Mouse (Mus musculus): ENCODE results near the gene Prkcg.
"Not testable (repeated sequence)": the region's sequence is repeated elsewhere in the genome, so short reads cannot be mapped to it uniquely, and the experiment has no call there.

Gene Prkcg

DNA sequence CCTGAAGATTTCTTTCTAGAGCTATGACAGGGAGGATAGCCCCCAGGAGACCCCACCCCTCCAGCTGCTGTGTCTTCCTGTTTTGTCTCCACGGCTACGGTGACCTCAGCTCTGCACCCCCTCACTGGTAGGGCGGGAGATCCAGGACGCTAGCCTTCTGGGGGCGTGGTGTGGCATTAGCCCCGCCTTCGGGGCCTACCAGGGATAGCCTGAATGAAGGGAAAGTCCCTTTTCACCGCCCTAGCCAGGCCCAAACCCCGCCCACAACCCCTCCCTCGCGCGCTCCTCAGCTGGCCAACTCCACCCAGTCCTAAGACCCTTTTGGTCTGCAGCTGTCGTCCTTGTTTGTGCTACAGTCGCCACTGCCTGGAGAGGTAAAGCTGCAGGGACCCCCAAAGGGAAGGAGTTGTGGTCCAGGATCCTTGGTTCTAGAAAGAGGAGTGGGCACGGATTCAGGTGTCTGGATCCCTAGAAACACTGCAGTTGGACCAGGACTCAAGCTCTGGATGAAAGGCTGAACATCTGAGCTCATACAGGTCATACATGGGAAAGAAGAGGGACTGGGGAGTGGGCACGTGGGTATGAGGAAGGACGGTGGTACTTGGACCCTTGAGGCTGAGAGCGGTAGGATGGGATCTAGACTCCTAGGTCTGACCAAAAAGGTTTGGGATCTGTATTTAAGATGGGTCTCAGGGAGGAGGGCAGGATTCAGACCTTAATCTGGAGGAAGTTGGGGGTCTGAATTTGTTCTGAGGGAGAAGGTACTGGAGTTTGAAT is 1.5 kb downstream of the Prkcg start:
- DNase-seq (ENCODE audit: low spot score in 2 of 2) = peak; percentile 90 to 91

DNA sequence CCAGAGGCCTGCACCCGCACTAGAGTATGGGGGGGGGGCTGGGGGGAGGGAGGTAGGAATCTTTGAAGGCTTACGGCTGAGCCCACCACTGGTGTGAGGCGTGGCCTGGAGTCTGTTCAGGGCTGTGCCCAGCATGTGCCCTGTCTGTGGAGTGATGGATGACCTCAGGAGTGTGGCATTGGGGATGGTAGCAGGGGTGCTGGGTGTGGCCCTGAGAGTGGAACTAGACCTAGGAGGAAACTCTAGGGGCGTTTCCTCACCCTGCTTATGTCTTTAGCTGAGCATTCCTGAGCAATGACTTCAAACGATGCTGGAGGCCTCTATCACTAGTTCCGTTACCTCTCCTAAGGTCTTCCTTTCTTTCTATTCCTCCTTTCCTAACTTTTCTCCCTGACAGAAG is 2.2 kb downstream of the Prkcg start:
- no peak for DNase-seq (ENCODE audit: low spot score in 2 of 2)

DNA sequence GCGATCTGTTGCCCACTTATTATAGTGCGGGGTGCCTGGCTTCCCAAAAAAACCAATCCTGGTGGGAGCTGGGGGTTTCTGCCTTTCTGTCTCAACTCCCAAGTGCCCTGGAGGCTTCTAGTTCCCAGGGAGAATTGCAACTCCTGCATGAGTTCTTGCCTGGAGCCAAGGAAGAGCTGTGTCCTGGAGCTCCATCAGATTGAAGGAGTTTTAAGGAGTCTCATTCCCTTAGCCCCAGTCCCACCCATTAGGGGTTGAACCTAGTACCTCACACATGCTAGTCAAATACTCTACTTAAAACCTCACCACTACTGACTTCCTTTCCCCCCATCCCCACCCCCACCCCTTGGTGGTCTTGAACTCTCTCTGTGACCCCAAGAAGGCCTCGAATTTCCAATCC is 2.8 kb downstream of the Prkcg start:
- no peak for DNase-seq (ENCODE audit: low spot score in 2 of 2)

DNA sequence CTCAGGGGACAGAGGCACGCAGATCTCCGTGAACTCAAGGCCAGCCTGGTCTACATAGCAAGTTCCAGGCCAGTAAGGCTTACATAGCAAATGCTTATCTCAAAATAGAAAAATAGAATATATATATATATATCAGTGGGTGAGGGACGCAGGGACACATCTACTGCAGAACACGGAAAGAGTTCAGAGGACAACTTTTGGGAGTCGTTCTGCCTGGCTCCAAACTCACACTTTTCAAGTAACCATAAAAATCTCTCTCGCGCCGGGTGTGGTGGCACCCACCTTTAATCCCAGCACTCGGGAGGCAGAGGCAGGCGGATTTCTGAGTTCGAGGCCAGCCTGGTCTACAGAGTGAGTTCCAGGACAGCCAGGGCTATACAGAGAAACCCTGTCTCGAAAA is 3.3 kb downstream of the Prkcg start:
- not testable (repeated sequence) for DNase-seq (ENCODE audit: low spot score in 2 of 2)

DNA sequence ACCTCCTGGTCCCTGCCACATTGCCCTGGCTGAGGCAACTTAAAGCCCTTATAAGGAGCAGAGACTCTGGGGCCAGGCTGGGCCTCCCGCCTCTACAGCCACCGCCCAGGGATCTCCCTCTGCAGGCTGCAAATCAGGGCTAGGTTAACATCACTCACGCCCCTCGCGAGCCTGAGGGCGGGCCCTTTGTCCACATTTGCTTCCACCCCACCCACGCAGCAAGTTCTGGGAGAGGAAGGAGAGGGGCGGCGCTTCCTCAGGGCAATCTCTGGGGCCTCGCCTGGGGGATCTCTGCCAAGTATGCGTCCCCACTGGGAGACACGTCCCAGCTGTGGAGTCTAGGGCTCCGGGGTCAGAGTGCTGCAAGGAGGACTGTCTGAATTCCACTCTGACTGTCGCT is 3.8 kb downstream of the Prkcg start:
- DNase-seq (ENCODE audit: low spot score in 2 of 2) = peak; percentile 64 to 74

DNA sequence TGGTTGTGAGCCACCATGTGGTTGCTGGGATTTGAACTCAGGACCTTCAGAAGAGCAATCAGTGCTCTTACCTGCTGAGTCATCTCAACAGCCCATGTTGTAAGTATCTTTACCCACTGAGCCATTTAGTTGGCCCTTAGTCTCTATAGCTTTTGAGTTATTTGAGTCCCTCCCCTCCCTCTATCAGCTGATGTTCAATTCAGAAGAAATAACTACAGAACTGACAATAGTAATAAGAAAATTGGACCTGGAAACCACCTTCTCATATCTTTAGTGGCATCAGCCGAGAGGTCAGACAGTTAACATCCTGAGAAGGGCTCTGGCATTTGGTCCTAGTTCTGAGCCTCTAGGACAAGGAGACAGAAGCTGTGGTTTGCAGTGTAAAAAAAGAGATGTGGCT is 5.8 kb downstream of the Prkcg start:
- DNase-seq (ENCODE audit: low spot score in 2 of 2) = no peak

DNA sequence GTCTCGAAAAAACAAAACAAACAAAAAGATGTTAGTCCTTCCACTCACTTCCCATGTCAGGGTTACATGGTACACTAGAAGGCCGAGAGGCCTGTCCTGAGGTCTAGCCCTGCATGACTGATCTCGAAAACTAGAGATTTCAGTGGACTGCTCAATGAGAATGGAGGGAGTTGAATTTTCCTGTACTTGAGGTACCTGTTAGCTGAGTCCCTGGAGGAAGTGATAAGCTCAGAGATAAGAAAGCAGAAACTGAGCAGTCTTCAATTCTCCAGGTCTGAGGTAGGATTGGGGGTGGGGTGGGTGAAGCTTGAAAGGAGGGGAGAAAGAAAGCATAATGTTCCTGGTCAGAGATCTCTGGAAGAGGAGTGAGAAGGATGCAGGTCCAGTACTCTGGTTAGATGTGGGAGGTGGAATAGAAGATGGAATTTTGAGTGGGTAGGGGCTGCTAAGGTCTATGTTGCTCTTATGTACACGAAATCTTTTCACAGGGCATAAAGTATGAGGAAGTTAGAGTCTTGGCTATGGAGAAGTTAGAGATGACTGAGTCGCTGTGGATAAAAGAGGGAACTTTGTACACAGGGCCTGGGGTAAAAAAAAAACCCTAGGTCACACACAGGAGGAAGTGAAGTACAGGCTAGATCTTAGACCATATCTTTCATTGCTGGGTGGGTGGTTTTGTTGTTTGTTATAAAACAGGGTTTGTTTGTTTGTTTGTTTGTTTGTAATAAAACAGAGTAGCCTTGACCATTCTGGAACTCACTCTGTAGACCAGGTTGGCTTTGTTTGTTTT is 6.5 kb downstream of the Prkcg start:
- DNase-seq (ENCODE audit: low spot score in 2 of 2) = no peak

DNA sequence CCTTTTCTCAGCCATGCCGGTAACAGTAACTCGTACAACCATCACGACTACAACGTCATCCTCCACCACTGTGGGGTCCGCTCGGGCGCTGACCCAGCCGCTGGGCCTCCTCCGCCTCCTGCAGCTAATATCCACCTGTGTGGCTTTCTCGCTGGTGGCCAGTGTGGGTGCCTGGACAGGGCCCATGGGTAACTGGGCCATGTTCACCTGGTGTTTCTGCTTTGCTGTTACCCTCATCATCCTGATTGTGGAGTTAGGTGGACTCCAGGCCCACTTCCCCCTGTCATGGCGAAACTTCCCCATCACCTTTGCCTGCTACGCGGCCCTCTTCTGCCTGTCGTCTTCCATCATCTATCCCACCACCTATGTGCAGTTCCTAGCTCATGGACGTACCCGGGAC is 7.7 kb downstream of the Prkcg start:
- no peak for DNase-seq (ENCODE audit: low spot score in 2 of 2)

DNA sequence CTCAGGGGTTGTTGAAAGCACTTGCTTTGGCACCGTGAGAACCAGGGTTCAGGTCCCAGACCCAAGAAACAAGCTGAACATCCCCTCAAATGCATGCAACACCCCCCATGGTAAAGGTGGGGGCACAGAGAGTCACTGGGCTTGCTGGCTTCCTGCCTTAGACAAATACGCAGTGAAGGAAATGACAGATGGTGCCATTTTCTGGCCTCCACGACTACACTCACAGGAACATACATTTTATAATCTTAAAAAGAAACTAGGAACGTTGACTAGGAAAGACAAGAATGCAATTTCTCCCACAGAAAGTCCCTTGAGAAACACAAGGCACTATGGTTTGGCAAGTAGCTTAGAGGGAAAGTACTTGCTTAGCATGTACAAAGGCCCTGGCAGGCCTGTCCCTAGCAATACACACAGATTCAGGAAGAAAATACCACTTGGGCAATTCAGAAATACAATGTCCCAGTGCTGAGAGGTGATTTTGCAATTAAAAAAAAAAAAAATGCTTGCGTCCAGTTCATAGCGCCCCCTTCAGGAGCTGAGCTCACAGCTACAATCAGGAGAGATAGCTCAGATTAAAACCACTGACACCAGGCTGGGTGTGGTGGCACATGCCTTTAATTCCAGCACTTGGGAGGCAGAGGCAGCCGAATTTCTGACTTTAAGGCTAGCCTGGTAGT is 11.1 kb downstream of the Prkcg start:
- no peak for DNase-seq (ENCODE audit: low spot score in 2 of 2)

DNA sequence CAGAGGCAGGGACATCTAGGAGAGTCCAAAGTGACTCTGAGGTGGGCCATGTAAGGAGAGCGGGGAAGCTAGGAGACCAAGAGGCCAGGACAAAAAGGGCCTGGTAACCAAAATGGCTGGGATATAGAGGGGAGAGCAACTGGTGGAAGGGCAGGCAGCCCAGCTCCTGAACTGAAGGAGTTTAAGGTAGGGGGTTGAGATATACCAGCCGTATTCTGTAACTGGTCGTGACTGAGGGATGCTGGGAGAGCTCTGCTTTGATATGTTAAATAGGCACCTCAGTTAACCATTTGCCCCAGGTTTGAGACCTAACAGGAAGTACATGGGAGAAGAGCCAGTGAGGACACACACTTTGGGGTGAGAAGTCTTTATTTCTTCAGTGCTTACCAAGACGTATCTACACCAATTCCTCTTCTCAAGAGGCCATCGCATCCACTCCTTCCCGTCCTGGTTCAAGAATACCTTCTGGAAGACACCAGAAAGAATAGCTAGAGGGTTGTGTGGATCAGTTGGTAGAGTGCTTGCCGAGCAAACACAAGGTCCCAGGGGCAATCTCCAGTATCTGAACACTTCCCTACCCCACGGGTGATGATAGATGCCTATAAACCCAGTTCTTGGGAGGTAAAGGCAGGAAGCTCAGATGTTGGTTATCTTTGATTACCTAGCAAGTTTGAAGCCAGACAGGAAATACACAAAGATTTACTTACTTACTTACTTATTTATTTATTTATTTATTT is 12.1 kb downstream of the Prkcg start:
- no peak for DNase-seq (ENCODE audit: low spot score in 2 of 2)

DNA sequence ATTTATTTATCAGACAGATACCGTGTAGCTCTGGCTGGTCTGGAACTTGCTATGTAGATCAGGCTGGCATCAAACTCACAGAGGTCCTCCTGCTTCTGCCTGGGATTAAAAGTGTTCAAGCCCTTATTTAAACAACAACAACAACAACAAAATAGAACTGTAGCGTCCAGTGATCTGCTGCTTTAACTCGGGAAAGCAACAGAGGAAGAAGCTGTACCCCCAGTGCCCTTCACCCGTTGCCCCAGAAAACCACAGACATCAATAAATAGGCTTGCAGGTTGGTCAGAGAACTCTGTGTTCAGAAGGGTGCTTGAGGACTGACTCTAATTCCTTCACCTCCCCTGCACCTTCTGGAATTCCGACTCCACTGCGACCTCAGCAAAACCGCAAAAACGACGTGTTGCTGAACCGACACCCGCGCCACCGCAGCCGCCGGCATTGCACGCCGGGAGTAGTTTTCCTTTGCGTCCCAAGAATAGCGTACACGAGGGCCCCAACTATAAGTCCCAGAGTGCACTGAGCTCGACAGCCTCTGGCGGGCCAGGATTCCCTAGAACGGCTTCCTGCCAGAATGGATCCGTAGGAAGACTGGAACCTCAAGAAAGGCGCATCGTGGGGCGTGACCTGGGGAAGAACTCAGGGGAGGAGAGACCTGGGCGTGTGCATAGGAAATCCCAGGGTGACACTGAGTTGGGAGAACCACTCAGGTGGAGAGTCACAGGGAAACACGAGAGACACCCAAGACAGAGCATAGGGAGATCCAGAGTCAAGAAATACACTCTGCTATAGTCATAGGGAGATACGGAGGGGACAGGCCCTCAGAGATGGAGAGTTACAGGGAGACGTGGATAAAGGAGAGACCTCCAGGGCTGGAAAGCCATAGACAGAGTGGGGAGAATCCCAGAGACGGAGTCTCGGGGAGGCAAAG is 12.9 kb downstream of the Prkcg start:
- no peak for DNase-seq (ENCODE audit: low spot score in 2 of 2)

DNA sequence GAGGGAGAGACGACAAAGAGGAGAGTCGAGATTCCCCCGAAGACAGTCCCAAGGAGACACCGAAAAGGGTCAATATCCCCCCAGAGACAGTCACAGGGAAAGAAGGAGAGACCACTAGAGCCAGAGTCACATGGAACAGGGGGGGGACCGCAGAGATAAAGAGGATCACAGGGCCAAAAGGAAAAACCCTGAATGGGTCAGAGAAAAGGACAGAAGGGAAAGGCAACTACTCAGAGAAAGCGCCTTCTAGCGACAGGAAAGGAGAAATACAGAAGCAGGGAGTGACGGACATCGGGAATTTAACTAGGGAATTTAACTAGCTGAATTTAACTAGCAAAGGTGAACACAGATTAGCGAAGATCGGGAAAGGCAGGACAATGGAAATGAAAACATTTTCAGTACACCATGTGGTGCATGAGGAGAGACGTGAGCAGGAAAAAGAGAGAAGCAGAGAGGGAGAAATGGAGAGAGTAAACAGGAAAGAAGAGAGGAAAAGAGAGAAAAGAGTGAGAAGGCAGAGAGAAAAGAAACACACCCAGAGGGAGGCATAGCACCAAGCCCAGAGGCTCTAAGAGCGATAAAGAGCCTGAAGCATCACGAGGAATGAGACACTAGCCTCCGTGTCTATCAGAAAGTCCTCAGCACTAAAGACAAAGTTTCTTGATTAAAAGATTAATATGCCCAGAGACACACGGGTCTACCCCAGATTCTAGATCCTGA is 13.7 kb downstream of the Prkcg start:
- no peak for DNase-seq (ENCODE audit: low spot score in 2 of 2)

DNA sequence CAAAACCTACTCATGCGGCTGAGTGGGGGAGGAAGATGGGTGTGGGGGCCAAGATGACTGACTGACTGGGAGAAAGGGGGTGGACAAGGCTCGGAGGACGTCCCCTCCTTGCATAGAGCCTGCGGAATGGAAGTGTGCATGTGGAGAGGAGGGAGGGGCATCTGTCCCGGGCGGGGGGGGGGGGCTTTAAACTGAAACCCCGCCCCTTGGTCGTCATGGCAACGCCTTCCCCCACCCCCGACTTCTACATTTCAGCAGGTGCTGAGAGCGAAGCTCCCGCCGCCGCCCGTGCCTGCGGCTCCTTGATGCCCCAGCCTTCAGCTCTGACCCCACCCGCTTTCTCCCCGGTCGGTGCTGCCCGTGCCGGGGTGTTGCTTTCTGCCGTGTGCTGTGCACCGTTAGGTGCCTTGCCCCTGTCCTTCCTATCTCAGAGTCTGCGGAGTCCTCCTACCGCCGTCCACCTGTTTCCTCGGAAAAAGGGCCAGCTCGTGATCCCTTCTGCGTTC is 14.3 kb downstream of the Prkcg start:
- peak; percentile 41 to 70 for DNase-seq (ENCODE audit: low spot score in 2 of 2)

DNA sequence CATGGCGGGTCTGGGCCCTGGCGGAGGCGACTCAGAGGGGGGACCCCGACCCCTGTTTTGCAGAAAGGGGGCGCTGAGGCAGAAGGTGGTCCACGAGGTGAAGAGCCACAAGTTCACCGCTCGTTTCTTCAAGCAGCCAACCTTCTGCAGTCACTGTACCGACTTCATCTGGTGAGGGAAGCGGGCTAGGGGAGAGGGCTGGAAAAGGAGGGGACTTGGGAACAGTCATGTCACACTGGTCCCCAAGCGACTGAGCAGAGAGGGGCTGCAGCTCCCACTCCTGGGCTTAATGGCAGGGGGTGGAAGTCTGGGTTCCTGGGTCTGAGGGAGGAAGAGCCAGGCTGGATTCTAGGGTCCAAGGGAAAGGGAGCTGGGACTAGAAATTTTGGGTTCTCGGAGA is 14.8 kb downstream of the Prkcg start:
- no peak for DNase-seq (ENCODE audit: low spot score in 2 of 2)

DNA sequence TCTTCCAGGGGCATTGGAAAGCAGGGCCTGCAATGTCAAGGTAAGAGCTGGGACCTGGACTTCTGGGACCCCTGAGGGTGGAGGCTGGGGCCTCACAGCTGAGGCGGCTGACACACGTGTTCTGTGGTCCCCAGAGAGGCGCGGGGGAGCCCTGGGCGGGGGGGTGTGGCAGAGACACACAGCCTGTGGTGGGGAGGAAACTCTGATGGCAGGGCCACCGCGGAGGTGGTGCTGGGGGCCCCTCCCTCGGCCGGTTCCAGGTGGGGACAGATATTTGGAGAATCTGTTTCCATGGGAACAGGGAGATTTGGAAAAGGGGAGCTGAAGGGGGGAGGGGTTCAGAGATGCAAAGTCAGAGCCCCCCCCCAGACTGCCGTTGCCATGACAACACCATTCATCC is 15.3 kb downstream of the Prkcg start:
- peak; percentile 63 to 76 for DNase-seq (ENCODE audit: low spot score in 2 of 2)

DNA sequence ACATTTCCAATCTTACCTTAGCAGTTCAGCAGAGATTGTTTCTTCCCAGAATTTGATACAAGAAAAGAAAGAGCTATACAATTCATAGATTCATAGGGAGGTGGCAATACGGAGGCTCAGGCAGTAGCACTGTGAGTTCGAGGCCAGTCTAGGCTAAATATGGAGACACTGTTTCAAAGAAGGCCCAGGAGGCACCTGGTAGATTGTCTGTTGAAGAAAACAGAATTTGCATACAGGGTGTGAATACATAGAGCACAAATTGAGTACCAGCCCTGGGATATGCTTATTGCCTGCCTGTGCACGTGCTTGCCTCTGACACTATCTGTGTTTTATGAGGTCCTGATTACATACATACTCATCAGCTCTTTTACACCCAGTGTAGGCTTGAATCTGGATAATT is 17.4 kb downstream of the Prkcg start:
- DNase-seq (ENCODE audit: low spot score in 2 of 2) = no peak

DNA sequence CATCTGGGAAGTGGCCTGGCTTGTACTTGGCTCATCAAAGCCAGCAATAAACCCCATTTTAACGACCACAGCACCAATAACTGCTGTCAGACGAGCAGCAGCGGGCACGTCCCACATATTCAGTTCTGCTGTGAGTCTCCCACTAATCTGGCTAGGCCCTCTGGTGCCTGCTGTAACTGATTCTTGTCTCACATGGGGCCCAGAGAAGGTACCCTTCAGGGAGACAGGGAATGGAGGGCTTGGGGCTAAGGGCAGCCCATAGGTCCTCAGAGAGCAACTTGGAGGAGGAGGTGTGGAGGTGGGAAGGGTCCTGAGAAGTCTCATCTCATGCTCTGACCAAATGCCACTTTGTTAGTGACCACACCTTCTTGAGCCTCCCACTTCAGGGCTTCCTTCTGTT is 19.7 kb downstream of the Prkcg start:
- no peak for DNase-seq (ENCODE audit: low spot score in 2 of 2)

DNA sequence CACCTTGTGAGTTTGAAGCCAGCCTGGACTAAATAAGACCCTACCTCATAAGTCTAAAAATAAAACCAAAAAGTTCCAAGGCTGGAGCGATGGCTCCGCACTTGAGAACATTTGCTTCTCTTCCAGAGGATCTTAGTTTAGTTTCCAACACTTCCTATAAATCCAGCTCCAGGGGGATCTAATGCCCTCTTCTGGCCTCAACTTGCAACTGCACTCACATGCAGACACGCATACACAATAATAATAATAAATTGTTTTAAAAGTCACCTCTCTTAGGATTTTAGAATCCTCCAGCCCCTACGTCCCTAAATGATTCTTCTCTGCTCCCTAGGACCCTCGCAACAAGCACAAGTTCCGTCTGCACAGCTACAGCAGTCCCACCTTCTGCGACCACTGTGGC is 21.3 kb downstream of the Prkcg start:
- DNase-seq (ENCODE audit: low spot score in 2 of 2) = no peak

DNA sequence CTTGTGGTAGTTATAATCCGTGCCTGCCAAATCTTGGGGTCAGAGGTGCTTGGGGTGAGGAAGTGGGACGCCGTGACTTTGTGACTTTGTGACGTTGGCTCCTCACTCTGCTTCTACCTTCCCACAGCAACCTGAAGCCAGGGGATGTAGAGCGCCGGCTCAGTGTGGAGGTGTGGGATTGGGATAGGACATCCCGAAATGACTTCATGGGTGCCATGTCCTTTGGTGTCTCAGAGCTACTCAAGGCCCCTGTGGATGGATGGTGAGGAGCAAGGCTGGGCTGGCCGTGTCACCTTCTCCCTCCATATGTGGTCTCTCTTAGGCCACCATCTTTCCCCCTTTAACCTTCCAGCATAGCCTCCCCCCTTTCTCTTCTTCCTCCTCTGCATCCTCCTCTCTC is 24.6 kb downstream of the Prkcg start:
- no peak for DNase-seq (ENCODE audit: low spot score in 2 of 2)

DNA sequence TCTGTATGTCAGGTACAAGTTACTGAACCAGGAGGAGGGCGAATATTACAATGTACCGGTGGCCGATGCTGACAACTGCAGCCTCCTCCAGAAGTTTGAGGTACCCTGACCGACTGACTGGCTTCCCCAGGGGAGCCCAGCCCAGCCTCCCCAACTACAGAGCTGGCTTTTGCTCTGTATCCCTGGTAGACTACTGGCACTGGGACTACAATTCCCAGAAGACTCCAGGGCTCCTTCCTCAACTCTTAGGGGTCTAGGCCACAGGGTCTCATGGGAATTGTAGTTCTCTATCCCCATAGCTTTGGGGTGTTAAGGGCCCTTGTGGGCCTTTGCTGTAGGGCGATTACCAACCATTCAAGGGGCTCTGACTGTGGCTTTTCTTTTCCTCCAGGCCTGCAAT is 25.1 kb downstream of the Prkcg start:
- no peak for DNase-seq (ENCODE audit: low spot score in 2 of 2)
